Mouse (Mus musculus) bone marrow, adult 2 months (tissue): ENCODE results near the gene Msantd3. TPM values are rescaled to one million over a fixed set of nuclear protein-coding genes. Genes with fewer than 3 reads are reported as not detected.

ENCODE experiments used
- H3K27ac ChIP-seq: fragments of 200-500 bp; 2 replicates; pipeline ENCODE4 v1.5.1; 2012; ENCODE audit warnings: low read depth, mild to moderate bottlenecking, control low read depth, inconsistent platforms, low read length; ENCODE audit not compliant: control insufficient read depth, poor library complexity, insufficient read depth
- H3K4me1 ChIP-seq: fragments of 200-500 bp; 2 replicates; pipeline ENCODE4 v1.6.1; 2011; ENCODE audit warnings: low read length; ENCODE audit not compliant: control insufficient read depth, insufficient read depth
- H3K4me3 ChIP-seq: fragments of 200-500 bp; replicated peaks from 2 replicates; pipeline ENCODE3; 2011; ENCODE audit warnings: mild to moderate bottlenecking, low read depth, low read length, control low read depth; ENCODE audit not compliant: control insufficient read depth
- CTCF ChIP-seq: fragments of 200-500 bp; IDR thresholded peaks from 2 replicates; pipeline ENCODE4 v1.5.1; 2011; ENCODE audit warnings: low read length, control low read depth; ENCODE audit not compliant: control insufficient read depth, insufficient read depth
- POLR2A ChIP-seq: fragments of 200-500 bp; IDR thresholded peaks from 2 replicates; pipeline ENCODE4 v1.6.1; 2011; ENCODE audit warnings: low read depth, mild to moderate bottlenecking, control low read depth, low read length, borderline replicate concordance; ENCODE audit not compliant: control insufficient read depth
- WGBS: fragments of 180-500 bp; shearing (Covaris S2); methylation state at CpG from one replicate; pipeline ENCODE4 v1.1.7; 2018; 5-methylcytosine and 5-hydroxymethylcytosine counted together
- polyA plus RNA-seq: library from polyadenylated mRNA; stranded (reverse); fragments of >200 nt; gene quantifications from 2 replicates; pipeline ENCODE4 v1.2.4, GENCODE M21; 2011; ENCODE audit warnings: low replicate concordance; ENCODE audit not compliant: missing spikeins, insufficient read depth, insufficient read length

The Msantd3 gene
- polyA plus RNA-seq, 1 experiment, result 16.3 TPM

DNA sequence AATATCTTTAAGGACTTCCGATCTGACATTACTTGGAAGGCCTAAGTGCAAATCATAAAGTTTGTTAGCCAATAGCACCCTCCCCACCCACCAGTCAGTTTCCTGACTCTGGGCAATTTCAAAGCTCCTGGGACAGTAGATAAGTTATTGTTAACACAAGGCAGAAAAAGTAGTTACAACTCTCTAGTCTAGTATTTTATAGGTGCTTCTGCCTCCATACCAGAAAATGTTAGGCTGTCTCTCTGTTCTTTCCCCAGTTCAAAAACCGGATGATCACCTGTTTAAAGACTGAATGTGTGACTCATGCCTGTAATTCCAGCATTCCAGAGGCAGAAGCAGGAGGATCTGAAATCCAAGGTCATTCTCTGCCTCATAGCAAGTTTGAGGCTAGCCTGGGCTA lies 1.2 kb upstream of the Msantd3 start:
- no peaks in the 10 kb centered on the region for H3K4me1 ChIP-seq
- no peak overlapping the region for H3K27ac ChIP-seq
- WGBS, result 80% methylated on average over 2 of the region's 2 CpGs
- no peak overlapping the region for H3K4me3 ChIP-seq
- TF ChIP-seq POLR2A, result no peak
- TF ChIP-seq CTCF, result no peak

DNA sequence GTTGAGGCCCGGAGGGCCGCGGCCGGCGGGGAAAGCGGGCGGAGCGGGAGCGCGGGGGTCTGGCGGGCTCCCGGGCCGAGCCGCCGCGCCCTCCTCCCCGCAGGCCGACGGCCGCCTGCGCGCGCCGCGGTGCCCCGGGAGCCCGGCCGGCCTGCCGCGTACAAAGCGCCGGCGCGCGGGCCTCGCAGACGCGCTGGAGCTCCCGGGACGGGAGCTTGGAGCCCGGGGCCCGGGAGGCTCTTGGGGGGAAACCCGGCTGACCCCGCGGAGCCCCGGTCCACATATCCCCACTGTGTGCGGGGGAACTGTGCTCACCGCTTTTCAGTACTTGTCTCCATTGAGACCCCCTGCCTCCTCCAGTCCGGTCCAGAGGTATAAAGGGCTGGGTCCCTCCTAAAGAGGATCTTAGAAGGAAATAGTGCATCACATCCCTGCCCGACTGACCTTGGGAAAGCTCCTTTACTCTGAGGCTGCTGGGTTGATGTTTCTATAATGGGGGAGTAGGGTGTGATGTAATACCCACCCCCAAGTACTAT lies 909 bp downstream of the Msantd3 start:
- TF ChIP-seq CTCF, result no peak
- no peak for TF ChIP-seq POLR2A
- Histone ChIP-seq H3K4me3 (peak overlapping the region; percentile 58), H3K27ac (peak overlapping the region; percentile 48), H3K4me1 (no peaks in the 10 kb centered on the region; the same call in 1 of the 2 replicates)
- 3% methylated on average over 45 of the region's 50 CpGs for WGBS

DNA sequence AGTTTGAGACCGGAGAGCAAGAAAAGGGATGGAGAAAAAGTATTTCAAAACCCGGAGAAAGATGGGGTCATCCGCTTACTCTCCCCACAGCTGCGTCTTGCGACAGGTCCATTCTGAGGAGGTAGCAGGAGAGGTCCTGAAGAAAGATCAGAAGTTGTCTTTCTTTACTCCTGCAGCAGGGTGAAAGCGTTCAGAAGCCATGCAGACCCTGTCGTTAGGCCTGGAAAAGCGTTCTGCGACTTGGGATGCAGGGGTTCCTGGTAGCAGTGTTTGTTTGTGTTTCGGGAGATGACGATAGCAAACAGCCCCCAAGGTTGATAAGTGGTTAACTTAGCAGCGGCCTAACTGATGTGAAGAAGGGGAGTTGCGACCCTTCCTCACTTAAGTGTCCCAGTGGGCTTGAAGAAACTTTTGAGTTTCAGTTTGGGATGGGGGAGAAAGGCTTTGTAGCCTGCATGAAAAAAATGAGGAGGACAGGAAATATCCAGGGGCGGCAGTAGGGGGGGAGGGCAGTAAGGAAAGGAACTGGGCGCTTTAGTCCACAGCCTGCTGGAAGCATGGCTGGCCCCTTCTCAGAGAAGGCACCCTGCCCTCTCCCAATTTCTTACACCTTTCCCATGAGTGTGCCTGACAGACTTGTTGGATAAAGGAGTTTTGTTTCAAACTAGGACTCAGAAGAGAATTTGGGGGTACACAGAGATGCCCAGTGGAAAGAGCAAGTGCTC lies 2.0 kb downstream of the Msantd3 start:
- Histone ChIP-seq H3K4me1 (no peaks in the 10 kb centered on the region; the same call in 1 of the 2 replicates), H3K4me3 (peak overlapping the region; percentile 31), H3K27ac (no peak overlapping the region)
- 44% methylated on average over 15 of the region's 15 CpGs for WGBS
- no peak for TF ChIP-seq CTCF
- TF ChIP-seq POLR2A, result no peak

DNA sequence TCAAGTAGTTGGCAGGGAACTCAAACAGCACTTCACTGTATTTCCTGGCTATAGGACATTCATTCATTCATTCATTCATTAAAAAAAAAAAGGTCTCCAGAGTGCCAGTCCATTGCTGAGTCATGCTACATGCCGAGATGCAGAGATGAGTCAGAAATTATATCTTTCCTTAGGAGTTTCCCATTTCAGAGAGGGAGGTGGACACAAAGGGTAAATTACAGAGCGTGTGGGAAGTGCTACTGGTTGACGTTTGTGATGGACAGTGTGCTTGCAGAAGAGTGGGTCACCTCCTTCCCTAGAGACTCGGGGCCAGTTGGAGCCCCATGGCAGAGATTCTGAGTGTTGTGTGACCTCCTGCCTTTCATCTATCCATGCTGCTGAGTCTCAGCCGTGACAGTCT lies 2.6 kb downstream of the Msantd3 start:
- Histone ChIP-seq H3K27ac (no peak overlapping the region), H3K4me3 (no peak overlapping the region), H3K4me1 (no peaks in the 10 kb centered on the region; the same call in 1 of the 2 replicates)
- TF ChIP-seq POLR2A, result no peak
- no peak for TF ChIP-seq CTCF
- 38% methylated on average over 5 of the region's 5 CpGs for WGBS

DNA sequence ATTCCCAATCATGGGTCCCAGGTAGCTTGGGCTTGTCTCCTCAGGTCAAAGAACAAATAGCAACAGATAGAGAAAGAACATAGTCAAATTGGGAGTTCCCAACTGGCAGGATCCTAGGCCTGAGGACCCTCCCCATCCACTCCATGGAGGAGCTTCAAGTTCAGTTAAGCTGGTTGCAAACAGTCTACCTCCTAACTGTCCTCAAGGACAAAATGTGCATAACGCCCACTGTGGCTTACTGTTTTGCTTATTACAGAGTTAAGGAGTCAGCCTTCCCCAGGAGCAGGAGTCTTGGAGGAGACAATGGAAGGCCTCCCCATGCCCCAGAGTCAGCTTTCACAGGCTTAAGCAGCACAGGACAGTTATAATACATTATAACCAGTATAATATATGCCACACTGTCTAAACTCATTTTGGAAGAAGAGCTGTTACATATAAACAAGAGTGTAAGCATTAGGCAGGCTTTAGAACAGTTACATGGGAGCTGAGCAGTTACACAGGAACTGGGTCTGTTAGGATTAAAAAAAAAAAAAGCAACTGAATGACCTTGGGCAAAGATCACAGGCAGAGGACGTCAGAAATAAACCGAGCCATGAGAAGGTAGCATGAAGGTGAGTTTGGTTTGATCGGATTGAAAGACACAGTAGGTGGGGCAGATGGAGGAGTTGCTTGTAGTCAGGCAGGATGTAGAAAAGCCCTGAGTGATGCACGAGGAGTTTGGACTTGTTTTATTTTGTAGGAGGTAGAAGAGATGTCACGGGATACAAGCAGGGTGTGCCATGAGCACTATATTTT lies 3.5 kb downstream of the Msantd3 start:
- WGBS, result 66% methylated on average over 6 of the region's 6 CpGs
- H3K4me1 ChIP-seq, result no peaks in the 10 kb centered on the region; the same call in 1 of the 2 replicates
- H3K27ac ChIP-seq, result no peak overlapping the region
- H3K4me3 ChIP-seq, result no peak overlapping the region
- TF ChIP-seq POLR2A, result no peak
- TF ChIP-seq CTCF, result no peak

DNA sequence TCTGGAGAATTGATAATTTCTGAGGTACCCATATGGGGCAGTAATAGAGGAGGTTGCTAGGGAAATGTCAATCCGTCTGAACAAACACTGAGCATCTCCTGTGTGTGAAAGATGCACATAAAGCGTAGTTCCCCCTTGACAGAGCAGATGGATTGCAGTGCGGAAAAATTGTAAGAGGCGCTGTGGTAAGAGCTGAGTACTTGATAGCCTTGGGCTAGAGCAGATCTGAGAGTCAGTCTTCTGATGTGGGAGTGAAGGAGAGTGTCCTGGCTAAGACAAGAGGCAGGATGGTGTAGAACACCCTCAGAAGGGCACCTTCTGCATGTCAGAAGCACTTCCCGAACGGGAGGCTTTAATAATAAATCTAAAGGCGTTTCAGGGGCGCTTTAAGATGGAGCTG lies 4.4 kb downstream of the Msantd3 start:
- WGBS, result 79% methylated on average over 8 of the region's 8 CpGs
- Histone ChIP-seq H3K4me3 (no peak overlapping the region), H3K4me1 (no peaks in the 10 kb centered on the region; the same call in 1 of the 2 replicates), H3K27ac (no peak overlapping the region)
- TF ChIP-seq CTCF (no peak), POLR2A (no peak)

DNA sequence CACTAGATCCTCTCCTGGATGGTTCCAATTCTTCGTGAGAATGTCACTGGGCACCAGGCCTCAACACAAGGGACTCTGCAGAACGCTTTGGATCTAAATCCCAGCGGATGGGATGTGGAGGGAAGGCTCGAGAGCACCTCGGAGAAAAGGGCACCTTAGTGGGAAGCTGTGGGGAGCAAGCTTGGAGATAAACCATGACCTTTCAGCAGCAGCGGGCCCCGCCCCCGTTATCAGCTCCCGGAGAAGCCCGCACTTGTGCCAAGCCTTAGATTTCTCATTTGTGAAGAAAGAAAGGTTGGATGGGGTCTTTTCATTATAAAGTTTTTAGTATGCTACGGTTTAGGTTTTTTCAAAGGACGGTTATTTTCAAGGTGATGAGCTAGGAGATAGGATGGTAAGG lies 6.2 kb downstream of the Msantd3 start:
- Histone ChIP-seq H3K4me3 (no peak overlapping the region), H3K4me1 (peaks cover 2% of the 10 kb centered on the region; the same call in 1 of the 2 replicates), H3K27ac (no peak overlapping the region)
- TF ChIP-seq POLR2A, result no peak
- no peak for TF ChIP-seq CTCF
- WGBS, result 68% methylated on average over 12 of the region's 12 CpGs

DNA sequence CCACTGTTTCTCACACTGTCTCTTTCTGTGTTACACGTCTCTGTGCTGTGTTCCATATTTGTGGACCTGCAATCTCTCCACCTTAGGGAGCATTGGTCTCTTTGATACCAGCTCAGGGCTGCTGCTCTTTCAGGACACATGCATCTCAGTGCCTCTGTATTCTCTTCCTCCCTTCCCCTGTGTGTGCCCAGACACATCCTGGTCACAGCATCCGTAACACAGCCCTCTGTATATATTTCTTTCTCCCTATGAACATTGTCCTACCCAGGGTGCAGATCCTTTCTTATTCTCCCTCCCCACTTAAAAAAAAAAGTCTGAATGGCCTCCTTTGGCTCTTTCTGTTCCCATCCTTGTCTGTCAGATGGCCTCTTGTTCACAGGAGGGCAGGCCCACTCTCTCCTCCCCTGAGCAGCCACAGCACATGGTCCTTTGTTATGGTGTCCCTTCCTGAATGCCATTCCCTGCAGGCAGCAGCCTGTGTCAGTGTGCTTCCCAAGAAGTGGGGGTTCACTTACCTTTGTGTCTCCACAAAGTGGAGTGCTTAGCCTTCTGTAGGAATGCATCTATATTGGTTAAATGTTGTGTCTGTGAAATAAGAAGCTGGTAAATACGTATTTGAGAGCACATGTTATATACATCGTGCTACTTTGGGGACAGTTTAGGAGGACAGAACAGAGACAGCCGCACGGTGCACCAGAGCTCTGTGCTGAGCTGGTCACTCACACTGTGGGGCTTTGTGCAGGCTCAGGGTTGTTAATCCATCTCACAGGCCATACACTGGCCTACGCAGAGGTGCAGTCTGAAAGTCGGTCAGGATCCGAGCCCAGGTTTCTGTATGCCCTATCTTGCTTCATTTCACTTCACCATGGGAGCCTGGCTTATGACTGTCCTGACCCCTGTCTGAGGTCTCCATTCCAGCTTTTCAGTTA lies 7.1 kb downstream of the Msantd3 start:
- TF ChIP-seq CTCF, result no peak
- no peak for TF ChIP-seq POLR2A
- WGBS, result 83% methylated on average over 9 of the region's 9 CpGs
- Histone ChIP-seq H3K4me1 (peaks cover 2% of the 10 kb centered on the region; the same call in 1 of the 2 replicates), H3K27ac (no peak overlapping the region), H3K4me3 (no peak overlapping the region)
